Mouse (Mus musculus) CH12.LX (cell line): ENCODE data around the gene 4921530L21Rik. TPM values are rescaled to one million over a fixed set of nuclear protein-coding genes. Genes with fewer than 3 reads are reported as not detected.

ENCODE experiments used
- DNase-seq: peaks from one replicate; pipeline ENCODE4 v3.0.0-alpha.2; 2013; ENCODE audit errors: extremely low read depth
- H3K27ac ChIP-seq: 2 replicates; pipeline ENCODE4 v1.5.1; 2012; ENCODE audit warnings: low read depth, mild to moderate bottlenecking, control low read depth, moderate library complexity; ENCODE audit not compliant: insufficient read depth
- H3K27me3 ChIP-seq: replicated peaks from 2 replicates; pipeline ENCODE3; 2012; ENCODE audit warnings: inconsistent platforms
- H3K36me3 ChIP-seq, 2 experiments: replicated peaks in 1 of 2; 2 replicates each; pipeline versions ENCODE3 to v1.6.1; 2012; ENCODE audit warnings: inconsistent platforms in 1 of 2, low read length in 1 of 2, mild to moderate bottlenecking in 1 of 2, mixed read lengths in 1 of 2, moderate library complexity in 1 of 2; ENCODE audit not compliant: control insufficient read depth in 1 of 2, insufficient read depth in 1 of 2
- H3K4me1 ChIP-seq, 2 experiments: 2 replicates each; pipeline ENCODE4 v1.6.1; 2012; ENCODE audit warnings: inconsistent platforms in 1 of 2, moderate library complexity in 1 of 2; ENCODE audit not compliant: insufficient read depth in 2 of 2, control insufficient read depth in 1 of 2
- H3K4me2 ChIP-seq: 2 replicates; pipeline ENCODE4 v1.6.1; 2012; ENCODE audit warnings: low read depth, mild to moderate bottlenecking, control low read depth; ENCODE audit not compliant: poor library complexity, insufficient read depth, severe bottlenecking
- H3K4me3 ChIP-seq, 3 experiments: fragments of 150-350 bp in 1 of 3; sonication (generic) in 1 of 3; replicated peaks in 1 of 3; 2 replicates each; pipeline versions ENCODE3 to v1.5.1; 2011 to 2012; ENCODE audit warnings: low read depth in 2 of 3, low read length in 2 of 3, mild to moderate bottlenecking in 2 of 3, moderate library complexity in 2 of 3, control low read depth in 1 of 3, improper control_type of control experiment in 1 of 3, inconsistent platforms in 1 of 3, mixed read lengths in 1 of 3; ENCODE audit not compliant: poor library complexity in 1 of 3
- H3K79me2 ChIP-seq: replicated peaks from 2 replicates; pipeline ENCODE4 v1.6.1; 2012; ENCODE audit warnings: mild to moderate bottlenecking, moderate library complexity; ENCODE audit not compliant: control insufficient read depth, poor library complexity, insufficient read depth, severe bottlenecking; ENCODE audit errors: extremely low read depth
- H3K9ac ChIP-seq: 2 replicates; pipeline ENCODE4 v1.6.1; 2012; ENCODE audit warnings: low read depth, mild to moderate bottlenecking, control low read depth, moderate library complexity; ENCODE audit not compliant: insufficient read depth
- H3K9me3 ChIP-seq: replicated peaks from 2 replicates; pipeline ENCODE3; 2012; ENCODE audit warnings: low read length, inconsistent platforms, mixed read lengths
- CHD1 ChIP-seq: IDR thresholded peaks from 2 replicates; pipeline ENCODE4 v1.6.1; 2012; ENCODE audit warnings: low read depth, low read length, improper control_type of control experiment, inconsistent platforms
- CHD2 ChIP-seq: IDR thresholded peaks from 2 replicates; pipeline ENCODE4 v1.6.1; 2011; ENCODE audit warnings: low read length, improper control_type of control experiment
- CTCF ChIP-seq, 2 experiments: IDR thresholded peaks in 1 of 2; conservative IDR thresholded peaks in 1 of 2; 2 replicates each; pipeline ENCODE4 v1.5.1; 2011 to 2012; ENCODE audit warnings: low read depth in 2 of 2, low read length in 2 of 2, improper control_type of control experiment in 1 of 2, inconsistent platforms in 1 of 2, mild to moderate bottlenecking in 1 of 2, moderate library complexity in 1 of 2
- E2F4 ChIP-seq: IDR thresholded peaks from 2 replicates; pipeline ENCODE4 v1.6.1; 2011; ENCODE audit warnings: low read depth, low read length, improper control_type of control experiment; ENCODE audit not compliant: insufficient replicate concordance
- ETS1 ChIP-seq: conservative IDR thresholded peaks from 2 replicates; pipeline ENCODE4 v1.6.1; 2012; ENCODE audit warnings: low read depth, mild to moderate bottlenecking, inconsistent platforms, low read length, improper control_type of control experiment, moderate library complexity
- IRF4 ChIP-seq: IDR thresholded peaks from 2 replicates; pipeline ENCODE4 v1.6.1; 2014; ENCODE audit warnings: low read depth, mild to moderate bottlenecking, inconsistent platforms, low read length, improper control_type of control experiment
- KAT2A ChIP-seq: IDR thresholded peaks from 2 replicates; pipeline ENCODE4 v1.6.1; 2012; ENCODE audit warnings: low read length, improper control_type of control experiment, inconsistent platforms; ENCODE audit not compliant: insufficient replicate concordance
- MAFK ChIP-seq: IDR thresholded peaks from 2 replicates; pipeline ENCODE4 v1.6.1; 2011; ENCODE audit warnings: low read length, improper control_type of control experiment; ENCODE audit not compliant: insufficient replicate concordance
- MAZ ChIP-seq: IDR thresholded peaks from 2 replicates; pipeline ENCODE4 v1.6.1; 2012; ENCODE audit warnings: low read depth, mild to moderate bottlenecking, inconsistent platforms, low read length, improper control_type of control experiment, moderate library complexity
- MEF2A ChIP-seq: IDR thresholded peaks from 2 replicates; pipeline ENCODE4 v1.6.1; 2014; ENCODE audit warnings: low read depth, mild to moderate bottlenecking, inconsistent platforms, low read length, improper control_type of control experiment, borderline replicate concordance
- MXI1 ChIP-seq: IDR thresholded peaks from 2 replicates; pipeline ENCODE4 v1.6.1; 2011; ENCODE audit warnings: mild to moderate bottlenecking, low read depth, low read length, improper control_type of control experiment
- NRF1 ChIP-seq: IDR thresholded peaks from 2 replicates; pipeline ENCODE4 v1.6.1; 2014; ENCODE audit warnings: low read depth, mild to moderate bottlenecking, inconsistent platforms, low read length, improper control_type of control experiment, moderate library complexity
- POLR2AphosphoS2 ChIP-seq: IDR thresholded peaks from 2 replicates; pipeline ENCODE4 v1.6.1; 2011; ENCODE audit warnings: low read depth, low read length, improper control_type of control experiment
- RAD21 ChIP-seq: IDR thresholded peaks from 2 replicates; pipeline ENCODE4 v1.6.1; 2011; ENCODE audit warnings: low read depth, mild to moderate bottlenecking, low read length, improper control_type of control experiment, moderate library complexity
- SIN3A ChIP-seq: IDR thresholded peaks from 2 replicates; pipeline ENCODE4 v1.6.1; 2012; ENCODE audit warnings: low read length, improper control_type of control experiment, inconsistent platforms
- TBP ChIP-seq: conservative IDR thresholded peaks from 2 replicates; pipeline ENCODE4 v1.6.1; 2011; ENCODE audit warnings: low read depth, low read length, improper control_type of control experiment
- TCF12 ChIP-seq: IDR thresholded peaks from 2 replicates; pipeline ENCODE4 v1.6.1; 2014; ENCODE audit warnings: low read depth, mild to moderate bottlenecking, inconsistent platforms, low read length, improper control_type of control experiment
- UBTF ChIP-seq: IDR thresholded peaks from 2 replicates; pipeline ENCODE4 v1.6.1; 2012; ENCODE audit warnings: low read depth, mild to moderate bottlenecking, inconsistent platforms, low read length, improper control_type of control experiment, moderate library complexity
- USF2 ChIP-seq: conservative IDR thresholded peaks from 2 replicates; pipeline ENCODE4 v1.6.1; 2011; ENCODE audit warnings: low read depth, low read length, improper control_type of control experiment
- ZC3H11A ChIP-seq: IDR thresholded peaks from 2 replicates; pipeline ENCODE4 v1.6.1; 2012; ENCODE audit warnings: low read depth, mild to moderate bottlenecking, inconsistent platforms, low read length, improper control_type of control experiment
- ZKSCAN1 ChIP-seq: IDR thresholded peaks from 2 replicates; pipeline ENCODE4 v1.6.1; 2012; ENCODE audit warnings: low read depth, inconsistent platforms, low read length, improper control_type of control experiment, borderline replicate concordance
- ZNF384 ChIP-seq: IDR thresholded peaks from 2 replicates; pipeline ENCODE4 v1.6.1; 2012; ENCODE audit warnings: low read depth, low read length, improper control_type of control experiment, inconsistent platforms
- dilution Hi-C: fragments of 300-500 bp; cut with MboI; formaldehyde crosslinking; loops from 2 replicates; pipeline ENCODE4 v1.14.3; 2020; ENCODE audit warnings: low sequenced_read_pairs; ENCODE audit not compliant: extremely low pct_unique_long_range_greater_than_20kb, extremely low pct_ligation_motif_present
- in situ Hi-C: fragments of 300-500 bp; cut with MboI; formaldehyde crosslinking; loops from 3 replicates; pipeline ENCODE4 v1.14.3; 2019; ENCODE audit warnings: low sequenced_read_pairs, low pct_ligation_motif_present, low pct_unique_long_range_greater_than_20kb, mixed read lengths
- polyA plus RNA-seq: library from polyadenylated mRNA; unstranded; fragments of >175 nt; gene quantifications from 2 replicates; pipeline ENCODE4 v1.2.1, GENCODE M21; 2012; ENCODE audit warnings: low read depth; ENCODE audit not compliant: insufficient read length
- total RNA-seq, 2 experiments: library from RNA; depleted of rRNA; stranded (reverse); fragments of 300-350 nt in 1 of 2; fragments of >200 nt in 1 of 2; gene quantifications; 2 replicates each; pipeline ENCODE4 v1.2.3; 2012 to 2014

The 4921530L21Rik gene
- total and polyA plus RNA-seq, 3 experiments = not detected

DNA sequence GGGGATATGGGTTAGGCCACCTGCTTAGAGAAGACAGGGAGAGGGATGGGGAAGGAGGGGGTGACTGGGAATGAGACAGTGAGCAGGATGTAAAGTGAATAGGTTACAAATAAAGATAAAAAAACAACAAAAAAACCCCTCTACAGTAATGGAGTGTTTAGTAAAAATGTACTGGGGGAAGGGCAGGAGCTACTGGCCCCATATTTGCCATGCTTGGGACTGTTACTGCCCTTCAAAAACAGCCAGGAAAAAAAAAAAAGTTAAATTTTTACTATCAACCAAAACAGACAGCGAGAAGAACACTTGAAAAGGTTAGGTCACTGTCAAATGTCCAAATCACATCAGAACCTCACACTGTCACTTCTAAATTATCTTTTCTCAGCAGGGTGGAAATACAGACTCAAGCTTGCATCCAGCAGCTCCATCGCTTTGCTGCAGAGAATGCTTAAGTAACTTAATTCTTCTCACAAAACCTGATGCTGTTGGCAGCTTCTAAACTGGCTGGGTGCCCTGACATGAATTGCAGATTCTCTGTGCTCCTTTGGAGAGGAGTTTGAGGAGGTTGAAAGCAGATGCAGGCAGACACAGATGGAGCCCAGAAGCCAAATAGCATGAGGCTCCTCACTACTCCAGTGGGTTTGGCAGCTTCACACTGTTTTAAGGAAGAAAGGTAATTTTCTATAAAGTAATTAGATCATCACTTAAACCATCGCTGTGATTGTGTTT, 4.1 kb upstream of the 4921530L21Rik start:
- in situ Hi-C loops = no loop called here
- no peak for DNase-seq
- dilution Hi-C loops = no loop called here
- no peak overlapping the region for H3K9ac ChIP-seq
- no peaks in the 10 kb centered on the region for H3K27me3 ChIP-seq
- H3K4me3 ChIP-seq = no peak overlapping the region
- TF ChIP-seq NRF1 = no peak
- no peak for TF ChIP-seq MXI1
- TF ChIP-seq CHD2 = no peak
- no peak for TF ChIP-seq MAFK
- TF ChIP-seq TBP = no peak
- TF ChIP-seq, all 38 proteins: peak for 0
- Histone ChIP-seq H3K79me2 (no peaks in the 10 kb centered on the region), H3K36me3 (no peaks in the 10 kb centered on the region), H3K9me3 (peaks cover 33% of the 10 kb centered on the region), H3K27ac (no peak overlapping the region), H3K4me2 (no peak overlapping the region), H3K4me1 (no peaks in the 10 kb centered on the region)

DNA sequence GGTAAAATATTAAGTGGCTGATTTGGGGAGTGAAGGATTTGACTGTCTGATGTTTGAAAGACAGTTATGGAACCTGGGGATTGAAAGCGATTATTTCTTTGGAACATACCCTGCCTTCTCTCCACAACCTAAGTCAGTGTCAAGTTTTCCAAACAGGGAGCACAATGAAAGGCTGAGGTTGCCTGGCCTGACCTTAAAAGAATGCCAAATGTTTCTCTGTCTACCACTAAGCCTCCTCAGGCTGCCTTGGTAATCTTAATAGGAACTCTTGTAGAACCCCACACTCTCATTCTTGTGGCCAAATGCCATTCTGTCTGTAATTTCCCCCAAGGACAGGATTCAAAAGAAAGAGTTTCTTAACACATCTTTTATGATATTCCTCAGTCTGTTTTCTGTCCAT, 3.5 kb upstream of the 4921530L21Rik start:
- H3K4me1 ChIP-seq = no peaks in the 10 kb centered on the region
- in situ Hi-C loops = no loop called here
- dilution Hi-C loops = no loop called here
- no peak overlapping the region for H3K27ac ChIP-seq
- H3K79me2 ChIP-seq = no peaks in the 10 kb centered on the region
- H3K4me3 ChIP-seq = no peak overlapping the region
- no peaks in the 10 kb centered on the region for H3K36me3 ChIP-seq
- DNase-seq = no peak
- TF ChIP-seq ZKSCAN1 = no peak
- TF ChIP-seq USF2 = no peak
- TF ChIP-seq E2F4 = no peak
- no peak for TF ChIP-seq KAT2A
- TF ChIP-seq MXI1 = no peak
- TF ChIP-seq TCF12 = no peak
- TF ChIP-seq IRF4 = no peak
- TF ChIP-seq CHD1 = no peak
- TF ChIP-seq UBTF = no peak
- no peak for TF ChIP-seq ZC3H11A
- TF ChIP-seq ETS1 = no peak
- no peak for TF ChIP-seq MEF2A
- no peak for TF ChIP-seq SIN3A
- TF ChIP-seq ZNF384 = no peak
- TF ChIP-seq CTCF (conservative IDR thresholded peaks at IDR 0.05 in 1 of 2, IDR thresholded peaks at IDR 0.05 in 1 of 2; ENCODE audit: low read depth in 2 of 2, low read length in 2 of 2) = no peak
- no peak for TF ChIP-seq MAZ
- TF ChIP-seq POLR2AphosphoS2 = no peak
- TF ChIP-seq RAD21 = no peak
- TF ChIP-seq, all 38 proteins: peak for 0
- Histone ChIP-seq H3K4me2 (no peak overlapping the region), H3K9me3 (peaks cover 36% of the 10 kb centered on the region), H3K9ac (no peak overlapping the region), H3K27me3 (no peaks in the 10 kb centered on the region)
